Mouse (Mus musculus) limb, embryonic 12.5 days (tissue): ENCODE results near the gene Ccdc65. TPM values are rescaled to one million over a fixed set of nuclear protein-coding genes. Genes with fewer than 3 reads are reported as not detected.

ENCODE experiments used
- ATAC-seq: fragments of 200-750 bp; cut with Nextera tagmentation; 2 replicates; pipeline ENCODE4 v1.8.0; 2017; ENCODE audit warnings: low read depth, moderate TSS enrichment; ENCODE audit not compliant: insufficient number of reproducible peaks, insufficient read depth, low FRiP score, low TSS enrichment
- H3K27ac ChIP-seq: fragments of 300-500 bp; sonication (generic); 2 replicates; pipeline ENCODE4 v1.5.1; 2016; ENCODE audit warnings: mild to moderate bottlenecking, moderate library complexity
- H3K27me3 ChIP-seq: fragments of 300-500 bp; sonication (generic); 2 replicates; pipeline ENCODE4 v1.6.1; 2016; ENCODE audit warnings: mild to moderate bottlenecking, moderate library complexity
- H3K36me3 ChIP-seq: fragments of 300-500 bp; sonication (generic); 2 replicates; pipeline ENCODE4 v1.6.1; 2016; ENCODE audit warnings: mild to moderate bottlenecking, moderate library complexity
- H3K4me1 ChIP-seq: fragments of 300-500 bp; sonication (generic); replicated peaks from 2 replicates; pipeline ENCODE4 v1.6.1; 2016
- H3K4me2 ChIP-seq: fragments of 300-500 bp; sonication (generic); 2 replicates; pipeline ENCODE4 v1.6.1; 2016; ENCODE audit warnings: mild to moderate bottlenecking, moderate library complexity
- H3K4me3 ChIP-seq: fragments of 300-500 bp; sonication (generic); replicated peaks from 2 replicates; pipeline ENCODE4 v1.5.1; 2016; ENCODE audit warnings: mild to moderate bottlenecking
- H3K9ac ChIP-seq: fragments of 300-500 bp; sonication (generic); replicated peaks from 2 replicates; pipeline ENCODE4 v1.6.1; 2016; ENCODE audit warnings: mild to moderate bottlenecking, moderate library complexity
- H3K9me3 ChIP-seq: fragments of 300-500 bp; sonication (generic); 2 replicates; pipeline ENCODE4 v1.6.1; 2016; ENCODE audit warnings: mild to moderate bottlenecking, moderate library complexity
- WGBS: fragments of 180-500 bp; shearing (Covaris S2); methylation state at CpG from one replicate; pipeline ENCODE4 v1.1.7; 2016; 5-methylcytosine and 5-hydroxymethylcytosine counted together
- polyA plus RNA-seq: library from polyadenylated mRNA; unstranded; fragments of >200 nt; fragmentation: Nextera tagmentation; extraction: Ambion mirVana; gene quantifications from 2 replicates; pipeline ENCODE4 v1.2.1, GENCODE M21; 2016

The Ccdc65 gene
- polyA plus RNA-seq, 1 experiment from 2014 or later: 0.70 TPM

- Histone ChIP-seq H3K4me3 (peak overlapping the region; percentile 34), H3K4me1 (peaks cover 27% of the 10 kb centered on the region), H3K9me3 (peaks cover 4% of the 10 kb centered on the region; the same call in 1 of the 2 replicates), H3K36me3 (no peaks in the 10 kb centered on the region), H3K27me3 (peaks cover 94% of the 10 kb centered on the region), H3K27ac (no peak overlapping the region), H3K4me2 (peak overlapping the region; percentile 57), H3K9ac (no peak overlapping the region)
- 8% methylated on average over 12 of the region's 12 CpGs for WGBS
- no peak for ATAC-seq
These were observed 63.9 kb downstream of the Ccdc65 start for GRCm38 (mm10) chr15:98771813-98772425.

GRCm38 (mm10) chr15:98772511-98773211, 64.7 kb downstream of the Ccdc65 start:
- 3% methylated on average over 36 of the region's 36 CpGs for whole genome bisulfite sequencing
- Histone ChIP-seq H3K36me3 (no peaks in the 10 kb centered on the region), H3K4me2 (peak overlapping the region; percentile 57), H3K9me3 (peaks cover 4% of the 10 kb centered on the region; the same call in 1 of the 2 replicates), H3K4me3 (peak overlapping the region; percentile 34), H3K4me1 (peaks cover 34% of the 10 kb centered on the region), H3K9ac (no peak overlapping the region), H3K27me3 (peaks cover 100% of the 10 kb centered on the region), H3K27ac (no peak overlapping the region)
- no peak for ATAC-seq

Other genes with a start within 250 kb of the Ccdc65 start
- not detected in 2 replicates for gene OR5BS1P, start 238.3 kb upstream of the Ccdc65 start, polyA plus RNA-seq
- gene Lalba, start 225.5 kb upstream of the Ccdc65 start, polyA plus RNA-seq: 0.38 TPM in 1 of 2 replicates, not detected in the other
- gene Olfr279, start 215.8 kb upstream of the Ccdc65 start, polyA plus RNA-seq: not detected in 2 replicates
- 190 and 192 TPM in 2 replicates for gene Kansl2, start 173.9 kb upstream of the Ccdc65 start, polyA plus RNA-seq
- 54.0 and 59.4 TPM in 2 replicates for gene Ccnt1, start 137.3 kb upstream of the Ccdc65 start, polyA plus RNA-seq
- gene 4930415O20Rik, start 137.2 kb upstream of the Ccdc65 start, polyA plus RNA-seq: 0.69 TPM in 1 of 2 replicates, not detected in the other
- 22.1 and 25.7 TPM in 2 replicates for gene Adcy6, start 98.1 kb upstream of the Ccdc65 start, polyA plus RNA-seq
- gene Cacnb3, start 77.4 kb upstream of the Ccdc65 start, polyA plus RNA-seq: 43.1 and 44.3 TPM in 2 replicates
- 24.5 and 31.5 TPM in 2 replicates for gene Ddx23, start 45.3 kb upstream of the Ccdc65 start, polyA plus RNA-seq
- gene Rnd1, start 30.7 kb upstream of the Ccdc65 start, polyA plus RNA-seq: 0.24 and 0.54 TPM in 2 replicates
- 25.4 and 28.0 TPM in 2 replicates for gene Fkbp11, start 20.0 kb downstream of the Ccdc65 start, polyA plus RNA-seq
- gene Arf3, start 55.0 kb downstream of the Ccdc65 start, polyA plus RNA-seq: 46.5 and 54.1 TPM in 2 replicates
- 1.5 and 1.7 TPM in 2 replicates for gene Wnt10b, start 69.9 kb downstream of the Ccdc65 start, polyA plus RNA-seq
- gene Wnt1, start 81.7 kb downstream of the Ccdc65 start, polyA plus RNA-seq: not detected in 2 replicates
- 0.23 TPM in 1 of 2 replicates, not detected in the other for gene Ddn, start 101.3 kb downstream of the Ccdc65 start, polyA plus RNA-seq
- gene Prkag1, start 123.3 kb downstream of the Ccdc65 start, polyA plus RNA-seq: 81.4 and 88.4 TPM in 2 replicates
- gene Kmt2d, start 163.0 kb downstream of the Ccdc65 start, polyA plus RNA-seq: 13.0 and 14.4 TPM in 2 replicates
- 23.9 and 25.8 TPM in 2 replicates for gene Rhebl1, start 186.3 kb downstream of the Ccdc65 start, polyA plus RNA-seq
- 0.52 and 0.74 TPM in 2 replicates for gene Dhh, start 190.3 kb downstream of the Ccdc65 start, polyA plus RNA-seq
- gene Lmbr1l, start 210.0 kb downstream of the Ccdc65 start, polyA plus RNA-seq: 23.4 and 24.1 TPM in 2 replicates
- gene Tuba1b, start 226.4 kb downstream of the Ccdc65 start, polyA plus RNA-seq: 1,691 and 1,695 TPM in 2 replicates
- gene Gm49450, start 245.3 kb downstream of the Ccdc65 start, polyA plus RNA-seq: not detected in 2 replicates
- gene Tuba1a, start 245.5 kb downstream of the Ccdc65 start, polyA plus RNA-seq: 1,314 and 1,328 TPM in 2 replicates